Mouse (Mus musculus): Measurements from ENCODE around the gene Srsf3.
A peak's percentile ranks its signal among the peaks of the same experiment; 100 is the strongest.

Gene Srsf3

GRCm38 (mm10) chr17:29044925-29045319 is 12.5 kb downstream of the Srsf3 start:
- no peak for DNase-seq (ENCODE audit: low spot score in 2 of 2)

GRCm38 (mm10) chr17:29045741-29046530 is 13.5 kb downstream of the Srsf3 start:
- no peak for DNase-seq (ENCODE audit: low spot score in 2 of 2)

GRCm38 (mm10) chr17:29046863-29047262 is 14.4 kb downstream of the Srsf3 start:
- DNase-seq (ENCODE audit: low spot score in 2 of 2), result no peak

- no peak for DNase-seq (ENCODE audit: low spot score in 2 of 2)
These were observed 15.5 kb downstream of the Srsf3 start for GRCm38 (mm10) chr17:29047697-29048514.

DNA sequence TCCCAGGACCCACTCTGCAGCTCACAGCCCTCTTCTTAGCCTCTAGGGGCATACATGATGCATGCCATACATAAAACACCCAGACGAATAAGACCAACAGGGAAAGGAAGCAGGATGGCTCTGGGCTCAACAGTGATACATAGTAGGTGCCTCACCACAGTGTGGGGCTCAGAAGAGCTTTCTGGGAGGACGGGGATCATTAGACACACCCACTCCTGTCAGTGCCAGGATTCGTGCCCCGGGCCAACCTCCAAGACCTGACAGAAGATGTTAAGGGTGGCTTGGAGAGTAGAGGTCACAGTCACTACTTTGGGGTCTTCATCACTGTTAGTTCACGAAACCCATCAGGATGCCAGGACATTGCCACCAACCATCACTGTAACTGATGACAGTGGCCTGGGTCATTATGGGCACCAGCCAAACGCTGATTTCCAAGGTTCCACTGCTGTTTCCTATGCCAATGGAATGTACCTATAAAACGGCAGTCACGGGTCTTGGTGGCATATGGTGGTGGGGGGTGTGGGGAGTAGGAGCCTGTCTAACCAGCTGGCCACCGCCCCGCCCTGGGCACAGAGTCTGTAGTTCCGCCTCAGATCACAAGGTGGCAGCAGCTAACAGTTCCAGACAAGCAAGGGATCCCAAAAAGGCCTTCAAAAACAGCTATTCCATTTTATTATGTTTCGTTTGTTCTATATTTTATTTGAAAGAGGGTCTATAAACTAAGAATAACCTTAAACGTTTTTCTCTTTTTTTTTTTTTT is 16.5 kb downstream of the Srsf3 start:
- DNase-seq (ENCODE audit: low spot score in 2 of 2), result peak; percentile 91 to 92

- no peak for DNase-seq (ENCODE audit: low spot score in 2 of 2)
These were observed 17.1 kb downstream of the Srsf3 start for GRCm38 (mm10) chr17:29049508-29049889.

DNA sequence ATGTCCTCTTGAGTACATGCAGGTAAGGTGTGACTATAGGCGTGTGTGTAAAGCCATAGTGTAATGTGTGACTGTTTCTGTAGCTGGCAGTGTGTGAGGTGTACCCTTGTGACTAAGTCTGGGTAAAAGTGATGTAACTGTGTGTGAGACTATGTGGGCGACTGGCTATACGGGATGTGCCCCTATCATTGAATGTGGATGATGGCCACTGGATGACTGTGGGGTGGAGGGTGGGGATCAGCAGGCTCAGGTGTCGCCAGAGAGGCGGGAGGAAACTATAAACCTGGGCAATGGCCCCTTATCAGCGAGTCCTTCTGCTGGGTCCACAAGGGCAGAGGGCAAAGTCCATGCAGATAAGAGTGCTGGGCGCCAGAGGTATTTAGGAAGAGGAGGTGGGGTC is 17.5 kb downstream of the Srsf3 start:
- DNase-seq (ENCODE audit: low spot score in 2 of 2), result no peak

DNA sequence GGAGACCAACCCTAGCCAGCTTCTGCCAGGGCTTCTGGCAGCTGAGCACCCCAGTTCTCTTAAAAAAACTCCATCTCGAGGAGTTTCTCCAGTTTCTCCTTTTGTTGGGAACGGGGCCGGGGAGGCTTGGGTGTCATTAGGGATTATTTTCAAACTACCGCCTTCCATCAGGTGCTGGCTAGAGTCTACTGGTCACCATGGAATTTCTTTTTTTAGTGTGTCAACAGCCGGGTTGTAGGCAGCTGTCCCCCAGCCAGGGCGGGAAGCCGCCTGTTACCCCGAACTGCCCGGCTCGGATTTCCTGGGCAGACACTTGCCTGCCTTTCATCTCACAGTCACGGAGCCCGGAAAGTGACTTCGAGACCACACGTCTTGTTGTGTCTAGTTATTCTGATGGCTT is 18.4 kb downstream of the Srsf3 start:
- no peak for DNase-seq (ENCODE audit: low spot score in 2 of 2)

DNA sequence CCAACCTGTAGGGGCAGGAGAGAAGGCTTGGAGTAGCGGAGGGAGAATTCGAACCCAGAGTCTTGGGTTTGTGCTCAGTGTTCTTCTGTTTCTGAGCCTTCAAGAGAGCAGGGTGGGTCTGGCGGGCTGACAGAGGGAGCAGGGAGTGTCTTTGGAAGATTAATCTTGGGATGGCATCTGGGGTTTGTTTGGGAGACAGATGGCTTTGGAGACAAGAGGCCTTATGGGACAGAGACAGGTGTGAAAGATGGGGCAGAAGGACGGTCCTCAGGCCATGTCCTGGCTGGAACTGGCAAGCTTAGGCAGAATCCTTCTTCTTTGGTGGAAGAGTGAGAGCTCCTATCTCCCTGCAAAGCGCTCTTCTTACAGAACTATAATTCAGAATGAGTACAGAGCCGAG is 20.6 kb downstream of the Srsf3 start:
- DNase-seq (ENCODE audit: low spot score in 2 of 2), result no peak

DNA sequence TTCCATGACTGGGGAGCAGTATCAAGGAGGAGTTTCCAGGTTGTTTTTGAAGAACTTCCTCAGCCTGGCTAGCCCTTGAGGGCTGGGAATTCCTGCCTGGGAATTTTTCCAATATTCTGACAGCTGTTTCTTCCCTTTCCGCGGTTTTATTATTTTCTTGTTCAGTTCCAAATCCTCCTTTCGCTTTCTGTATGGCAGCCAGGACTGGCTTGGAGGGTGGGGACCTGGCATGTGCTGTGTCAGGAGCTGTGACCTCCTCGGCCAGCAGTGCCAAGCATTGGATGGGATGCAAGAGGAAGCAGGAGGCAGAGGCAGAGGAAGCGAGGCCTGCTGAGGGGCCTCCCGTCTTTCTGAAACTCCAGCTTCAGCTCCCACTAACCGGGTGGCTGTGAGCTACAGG is 21.4 kb downstream of the Srsf3 start:
- no peak for DNase-seq (ENCODE audit: low spot score in 2 of 2)

GRCm38 (mm10) chr17:29054429-29054828 is 22.0 kb downstream of the Srsf3 start:
- DNase-seq (ENCODE audit: low spot score in 2 of 2), result no peak

- DNase-seq (ENCODE audit: low spot score in 2 of 2), result no peak
These were observed 23.2 kb downstream of the Srsf3 start for GRCm38 (mm10) chr17:29055586-29055985.

DNA sequence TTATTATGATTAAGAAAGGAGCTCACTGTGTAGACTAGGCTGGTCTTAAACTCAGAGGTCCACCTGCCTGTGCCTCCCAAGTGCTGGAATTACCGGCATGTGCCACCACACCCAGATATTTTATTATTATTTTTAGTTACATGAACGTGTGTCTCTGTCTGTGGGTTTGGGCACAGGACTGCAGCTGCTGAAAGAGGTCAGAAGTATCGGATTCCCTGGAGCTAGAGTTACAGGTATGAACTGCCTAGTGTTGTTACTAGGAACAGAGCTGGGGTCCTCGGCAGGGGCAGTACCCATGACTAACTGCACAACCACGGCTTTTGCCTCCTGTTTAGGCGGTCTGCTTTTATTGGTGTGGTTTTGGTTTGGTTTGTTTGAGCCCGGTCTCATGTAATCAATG is 23.8 kb downstream of the Srsf3 start:
- DNase-seq (ENCODE audit: low spot score in 2 of 2), result no peak

GRCm38 (mm10) chr17:29056699-29057151 is 24.3 kb downstream of the Srsf3 start:
- no peak for DNase-seq (ENCODE audit: low spot score in 2 of 2)

DNA sequence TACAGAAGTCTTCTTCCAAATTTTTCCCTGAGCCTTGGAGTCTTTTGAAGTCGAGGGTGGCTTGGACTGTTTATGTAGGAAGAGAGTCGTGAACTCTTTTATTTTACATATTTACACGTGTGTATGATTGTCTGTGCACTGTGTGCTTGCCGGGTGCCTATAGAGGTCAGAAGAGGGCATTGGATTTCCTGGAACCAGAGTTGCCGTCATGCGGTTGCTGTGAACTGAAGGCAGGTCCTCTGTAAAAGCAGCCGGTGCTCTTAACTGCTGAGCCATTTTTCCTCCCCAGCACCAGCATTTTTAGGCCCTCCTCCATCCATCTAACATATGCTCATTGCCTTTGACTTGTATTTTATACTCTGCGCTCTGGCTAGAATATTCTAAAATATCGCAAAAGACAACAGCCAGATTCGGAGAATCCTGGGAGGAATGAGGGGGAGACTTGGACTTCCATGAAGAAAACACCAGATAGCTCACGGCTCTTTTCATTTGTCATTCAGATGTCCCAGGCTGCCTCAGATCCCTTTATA is 25.0 kb downstream of the Srsf3 start:
- no peak for DNase-seq (ENCODE audit: low spot score in 2 of 2)

DNA sequence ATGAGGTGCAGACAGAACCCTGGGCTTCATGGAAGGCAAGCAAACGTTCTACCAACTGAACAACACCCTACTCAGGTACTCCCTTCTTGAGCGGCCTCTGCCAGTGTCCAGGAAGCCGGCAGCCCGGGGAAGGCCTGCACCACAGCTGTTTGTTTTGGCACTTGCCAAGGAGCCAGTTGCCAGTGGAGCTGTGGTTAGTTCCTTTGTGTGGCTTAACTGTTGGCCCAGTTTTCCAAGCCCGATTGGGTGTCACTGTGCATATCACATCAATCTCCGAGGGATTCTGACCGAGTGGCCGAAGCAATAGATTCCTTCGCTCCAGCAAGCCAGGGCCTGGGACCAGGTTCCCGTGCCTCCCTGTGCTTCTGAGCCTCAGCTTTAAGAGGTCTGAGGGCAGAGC is 25.5 kb downstream of the Srsf3 start:
- DNase-seq (ENCODE audit: low spot score in 2 of 2), result no peak

DNA sequence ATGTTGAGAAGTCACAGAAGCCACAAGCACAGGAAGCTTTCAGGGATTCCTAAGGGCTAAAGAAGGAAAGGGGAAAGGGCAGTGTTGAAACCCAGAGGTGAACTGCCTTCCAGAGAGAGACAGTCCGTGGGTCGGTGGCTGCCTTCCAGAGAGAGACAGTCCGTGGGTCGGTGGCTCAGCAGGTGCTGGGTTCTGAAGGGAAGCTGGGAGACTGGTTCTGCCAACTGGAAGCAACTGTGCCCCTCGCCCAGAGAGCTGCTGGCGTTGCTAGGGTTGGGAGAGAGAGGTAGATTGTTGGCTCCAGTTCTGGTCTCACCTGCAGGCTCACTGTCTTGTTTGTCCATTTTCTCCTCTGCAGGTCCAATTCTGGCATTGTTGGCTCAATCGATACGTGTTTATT is 26.1 kb downstream of the Srsf3 start:
- DNase-seq (ENCODE audit: low spot score in 2 of 2), result no peak

DNA sequence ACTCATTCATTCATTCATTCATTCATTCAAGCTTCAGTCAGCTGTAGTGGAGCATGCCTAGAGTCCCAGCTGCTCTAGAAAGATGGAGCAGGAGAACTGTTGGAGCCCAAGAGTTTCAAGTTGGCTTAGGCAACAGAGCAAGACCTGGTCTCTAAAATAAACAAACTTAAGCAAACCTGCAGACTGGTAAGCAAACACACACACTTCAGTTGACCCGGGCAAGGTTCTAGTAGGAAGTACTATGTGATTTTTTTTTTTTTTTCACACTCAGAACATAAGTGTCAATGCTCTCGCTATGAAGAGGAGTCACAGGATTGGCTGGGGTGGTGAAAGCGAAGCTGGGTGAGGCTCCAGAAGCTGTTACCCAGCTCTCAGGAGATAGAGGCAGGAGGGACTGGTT is 27.2 kb downstream of the Srsf3 start:
- no peak for DNase-seq (ENCODE audit: low spot score in 2 of 2)

DNA sequence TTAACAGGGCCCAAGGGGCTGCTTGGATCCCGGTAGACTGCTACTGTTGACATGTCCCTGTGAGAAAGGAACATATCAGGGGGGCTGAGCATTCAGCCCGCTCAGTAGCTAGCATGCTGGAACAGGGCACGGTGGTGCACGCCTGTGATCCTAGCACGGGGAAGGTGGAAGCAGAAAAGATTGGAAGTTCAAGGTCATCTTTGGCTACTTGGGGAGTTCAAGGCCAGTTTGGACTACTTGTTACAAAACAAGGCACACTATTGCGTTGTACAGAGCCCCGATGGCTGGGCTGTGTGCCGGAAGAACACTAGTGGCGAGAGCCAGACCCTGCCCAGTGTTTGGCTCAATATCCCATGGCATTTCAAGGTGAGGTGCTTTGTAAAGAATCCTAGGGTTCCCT is 28.5 kb downstream of the Srsf3 start:
- DNase-seq (ENCODE audit: low spot score in 2 of 2), result no peak

DNA sequence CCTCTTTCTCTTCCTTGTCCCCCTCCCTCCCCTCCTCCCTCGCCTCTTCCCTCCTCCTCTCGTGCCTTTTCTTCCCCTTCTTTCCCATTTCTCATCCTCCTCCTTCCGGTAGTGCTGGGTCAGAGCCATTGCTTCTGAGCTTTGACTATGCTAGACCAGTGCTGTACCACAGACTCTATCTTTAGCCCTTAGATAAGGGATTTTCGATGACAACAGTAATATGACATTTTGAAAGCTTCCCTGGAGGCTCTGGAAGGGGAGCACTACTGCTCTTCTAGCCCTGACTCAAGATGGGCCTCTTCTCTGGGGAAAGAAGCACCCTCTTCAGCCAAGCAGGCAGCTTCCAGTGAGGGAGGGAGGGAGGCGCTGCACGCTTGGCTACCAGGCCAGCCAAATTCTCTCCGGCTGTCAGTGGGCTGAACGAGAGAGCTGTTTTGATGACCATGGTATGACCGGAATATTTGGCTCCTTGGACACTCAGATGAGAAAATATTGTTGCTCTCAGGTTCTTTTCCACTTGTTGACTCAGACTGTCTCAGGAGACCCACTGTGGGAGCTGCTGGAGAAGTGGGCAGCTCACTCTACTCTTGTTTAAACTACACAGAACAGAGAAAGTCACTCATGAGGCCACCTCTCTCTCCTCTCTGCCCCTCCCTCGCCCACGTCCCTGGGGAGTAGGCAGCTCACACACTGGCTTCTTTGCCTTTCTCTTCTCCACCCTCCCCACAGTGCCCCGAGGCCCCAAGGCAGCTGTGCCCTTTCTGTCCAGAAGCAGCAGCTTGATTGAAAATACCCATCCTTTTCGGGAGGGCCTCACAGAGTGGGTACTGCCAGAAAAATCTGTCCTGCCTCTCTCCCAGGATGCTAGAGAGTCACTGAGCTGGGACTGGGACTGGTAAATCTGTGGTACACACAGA is 29.9 kb downstream of the Srsf3 start:
- DNase-seq (ENCODE audit: low spot score in 2 of 2), result no peak
